Mouse (Mus musculus) cerebellum, postnatal 4 days (tissue): ENCODE results near the gene Capg.

ENCODE experiments used
- DNase-seq, 2 experiments: peaks; one replicate each; pipeline ENCODE4 v3.0.0; 2022; ENCODE audit warnings: low spot score in 2 of 2, mixed read lengths in 1 of 2

Capg gene

DNA sequence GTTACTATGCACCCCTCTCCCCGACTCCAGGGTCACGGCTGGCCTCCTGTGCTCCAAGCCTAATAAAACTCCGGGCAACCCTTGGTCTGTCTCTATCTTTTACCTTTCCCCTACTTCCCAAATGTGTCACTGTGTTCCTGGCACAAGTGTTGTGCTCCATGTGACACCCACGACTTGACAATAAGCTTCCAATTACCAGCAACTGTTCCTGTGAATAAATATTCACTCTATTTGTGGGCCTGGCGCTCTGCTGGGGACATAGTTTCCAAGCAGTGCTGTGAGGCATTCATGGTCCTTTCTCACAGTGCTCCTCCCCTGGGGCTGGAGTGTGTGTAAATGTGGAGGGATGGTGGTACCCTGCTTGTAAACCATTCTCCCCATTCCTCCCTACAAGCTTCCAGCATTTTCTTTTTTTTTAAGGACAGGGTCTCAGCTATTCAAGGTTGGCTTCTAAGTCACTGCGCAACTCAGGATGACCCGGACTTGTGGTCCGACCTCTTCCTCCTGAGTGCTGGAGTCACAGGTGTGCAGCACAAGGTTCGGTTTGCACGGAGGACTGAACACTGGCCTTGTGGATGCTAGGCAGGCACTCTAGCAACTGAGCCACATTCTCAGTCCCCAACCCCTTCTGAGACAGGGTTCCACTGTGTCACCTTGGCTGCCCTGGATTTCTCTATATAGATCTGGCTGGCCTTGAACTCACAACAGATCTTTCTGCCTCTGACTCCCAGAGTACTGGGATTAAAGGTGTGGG, 26.6 kb downstream of the Capg start:
- no peak for DNase-seq

GRCm38 (mm10) chr6:72571826-72572225, 27.6 kb downstream of the Capg start:
- DNase-seq: no peak

DNA sequence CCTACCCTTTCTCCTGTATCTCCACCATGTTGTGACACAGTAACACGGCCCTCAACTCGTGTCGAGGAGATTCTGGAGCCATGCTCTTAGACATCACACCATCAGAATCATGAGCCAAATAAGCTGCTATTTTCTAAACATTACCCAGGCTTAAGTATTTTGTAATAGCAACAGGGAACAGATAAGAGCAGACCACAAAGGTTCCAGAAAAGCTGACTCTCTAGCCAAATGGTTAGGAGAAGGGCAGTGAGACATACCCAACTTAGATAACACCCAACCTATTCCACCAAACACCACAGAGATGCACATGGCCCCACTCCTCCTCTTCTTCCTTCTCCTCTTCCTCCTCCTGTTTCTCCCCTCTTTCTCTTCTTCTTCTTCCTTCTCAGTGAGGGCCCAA, 31.9 kb downstream of the Capg start:
- DNase-seq: no peak

DNA sequence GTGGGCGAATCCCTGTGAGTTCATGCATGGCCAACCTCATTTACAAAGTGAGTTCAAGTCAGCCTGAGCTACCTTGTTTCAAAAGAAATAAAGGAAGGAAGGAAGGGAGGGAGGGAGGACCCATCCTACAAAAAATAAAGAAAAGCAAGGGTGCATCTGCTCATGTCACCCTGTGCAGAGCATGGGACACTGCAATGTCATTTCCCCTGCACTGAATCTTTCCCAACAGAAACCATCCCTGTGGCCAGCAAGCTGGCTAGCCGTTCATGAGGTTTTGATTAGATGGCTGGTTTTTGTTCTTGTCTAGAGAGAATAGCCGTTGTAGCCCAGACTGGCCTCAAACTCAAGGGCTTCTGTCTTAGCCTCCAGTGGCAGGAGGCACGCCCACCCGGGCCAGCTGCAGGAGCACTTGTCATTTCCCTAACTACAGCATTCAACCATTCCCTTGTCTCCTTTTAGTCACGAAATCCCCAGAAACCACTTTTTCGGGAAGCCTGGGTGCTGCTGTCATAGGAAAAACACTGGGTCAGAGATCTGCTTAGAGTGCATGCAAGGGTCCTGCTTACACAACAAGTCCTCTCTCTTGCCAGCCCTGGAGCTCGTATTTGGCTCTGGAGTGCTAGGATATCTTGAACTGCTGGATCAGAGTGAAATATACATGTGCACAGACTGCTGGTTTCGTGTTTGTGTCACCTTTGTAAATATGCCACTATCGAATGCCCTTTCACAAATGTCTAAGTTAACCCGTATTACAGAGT, 37.6 kb downstream of the Capg start:
- no peak for DNase-seq

- DNase-seq: no peak
Measured at GRCm38 (mm10) chr6:72583211-72583839, 39.1 kb downstream of the Capg start.

GRCm38 (mm10) chr6:72584154-72584553, 40.0 kb downstream of the Capg start:
- DNase-seq: no peak

DNA sequence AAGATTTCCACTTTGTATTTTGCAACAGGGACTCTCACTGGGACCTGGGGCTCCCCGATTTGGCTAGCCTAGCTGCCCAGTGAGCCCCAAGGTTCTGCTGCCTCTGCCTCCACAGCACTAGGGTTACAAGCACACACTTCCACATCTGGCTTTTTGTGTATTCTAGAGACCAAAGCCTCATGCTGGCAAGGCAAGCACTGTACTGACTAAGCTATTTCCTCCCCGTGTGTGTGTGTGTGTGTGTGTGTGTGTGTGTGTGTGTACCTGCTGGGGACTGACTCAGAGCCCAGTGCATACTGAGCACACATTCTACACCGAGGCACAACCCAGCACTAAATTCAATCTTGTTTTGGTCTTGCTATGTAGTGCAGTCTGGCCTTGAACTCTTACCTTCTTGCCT, 42.5 kb downstream of the Capg start:
- no peak for DNase-seq

DNA sequence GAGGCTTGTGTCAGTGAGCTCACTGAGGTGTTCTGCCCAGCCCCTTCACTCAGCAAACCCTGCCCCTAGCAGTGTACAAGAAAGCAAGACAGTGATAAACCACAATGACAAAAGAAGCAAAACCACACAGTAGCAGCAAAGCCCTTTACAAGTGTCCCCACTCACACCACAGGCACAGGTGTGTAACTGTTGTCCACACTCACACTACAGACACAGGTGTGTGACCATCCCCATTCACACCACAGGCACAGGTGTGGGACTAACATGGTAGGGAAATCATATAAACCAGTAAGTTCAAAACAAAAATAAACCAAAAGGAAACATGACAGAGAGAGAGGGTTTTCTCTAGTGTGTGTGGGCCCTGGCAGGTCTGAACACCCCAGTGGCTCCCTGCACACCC, 44.1 kb downstream of the Capg start:
- DNase-seq: no peak

DNA sequence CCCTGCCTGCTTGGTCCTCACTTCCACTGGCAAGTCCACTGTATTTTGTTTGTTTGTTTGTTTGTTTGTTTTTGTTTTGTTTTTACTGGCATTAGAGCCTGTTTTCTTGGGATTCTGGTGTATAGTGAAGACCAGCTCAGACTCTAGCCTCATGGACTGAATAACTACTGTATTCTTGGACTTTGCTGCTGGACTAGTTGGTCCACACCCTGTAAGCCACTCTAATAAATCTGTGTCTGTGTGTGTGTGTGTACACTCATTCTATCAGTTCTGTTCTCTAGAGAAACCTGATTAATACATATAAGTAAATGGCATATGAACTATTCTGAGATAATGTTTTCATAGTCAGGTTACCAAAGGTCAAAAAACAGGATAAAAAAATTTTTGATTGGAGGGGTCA, 45.9 kb downstream of the Capg start:
- DNase-seq: no peak

DNA sequence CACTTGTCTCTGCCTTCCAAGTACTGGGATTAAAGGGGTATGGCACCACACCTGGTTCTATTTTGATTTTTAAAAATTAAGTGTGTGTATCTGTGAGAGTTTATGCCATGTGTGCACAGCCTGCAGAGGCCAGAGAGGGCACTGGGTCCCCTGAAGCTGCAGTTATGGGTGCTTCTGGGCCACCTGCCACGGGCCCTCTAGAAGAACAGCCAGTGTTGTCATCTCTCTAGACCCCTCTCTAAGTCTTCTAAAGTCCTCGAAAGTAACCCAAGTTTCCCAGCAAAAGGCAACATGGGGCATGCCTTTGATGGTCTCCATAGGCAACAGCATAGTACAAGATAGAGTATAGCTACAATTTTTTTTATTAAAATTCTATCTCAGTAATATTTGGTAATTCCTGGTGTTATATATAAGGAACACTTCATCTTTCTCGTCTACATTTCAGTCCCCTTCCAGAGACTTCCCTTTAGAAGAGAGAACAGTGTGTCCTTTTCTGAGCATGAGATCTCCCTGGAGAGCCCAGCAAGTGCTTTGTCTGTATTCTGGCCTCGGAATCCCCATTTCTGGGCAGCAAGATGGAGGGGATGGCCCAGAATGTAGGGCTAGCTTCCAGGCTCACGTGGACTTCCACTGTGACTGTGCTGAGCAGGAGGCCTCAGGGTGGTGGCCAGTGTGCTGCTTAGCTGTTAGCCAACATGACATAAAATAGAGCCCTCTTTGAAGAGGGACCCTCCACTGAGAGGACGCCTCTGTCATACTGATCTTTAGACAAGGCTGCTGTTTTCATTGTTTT, 49.0 kb downstream of the Capg start:
- DNase-seq: no peak

DNA sequence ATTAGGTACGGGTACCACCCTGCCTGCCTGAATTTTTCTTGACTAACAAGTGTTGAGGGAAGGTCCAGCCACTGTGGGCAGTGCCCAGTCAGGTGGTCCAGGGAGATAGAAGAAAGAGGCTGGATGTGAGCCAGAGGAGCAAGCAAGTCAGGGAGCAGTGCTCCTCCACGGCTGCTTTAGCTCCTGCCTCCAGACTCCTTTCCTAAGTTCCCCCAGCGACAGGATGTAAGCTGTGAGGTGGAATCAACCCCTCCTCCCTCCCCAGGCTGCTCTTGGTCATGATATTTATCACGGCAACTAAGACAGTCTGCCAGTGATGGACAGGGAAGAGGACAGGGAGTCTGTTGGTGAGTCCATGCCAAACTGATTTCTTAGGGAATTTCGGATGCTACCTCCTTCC, 49.7 kb downstream of the Capg start:
- no peak for DNase-seq

- no peak for DNase-seq
Measured at GRCm38 (mm10) chr6:72597083-72597874, 53.1 kb downstream of the Capg start.

GRCm38 (mm10) chr6:72597956-72598753, 54.0 kb downstream of the Capg start, which contains the start of the genes Elmod3 and Retsat:
Elmod3 (minus strand) TSS chr6:72598413.
Retsat (plus strand) TSS chr6:72598475.
- DNase-seq: peak; percentile 63 to 80

- peak in 1 of 2 experiments; percentile 37 for DNase-seq
Measured at GRCm38 (mm10) chr6:72598791-72599557, 54.8 kb downstream of the Capg start.

DNA sequence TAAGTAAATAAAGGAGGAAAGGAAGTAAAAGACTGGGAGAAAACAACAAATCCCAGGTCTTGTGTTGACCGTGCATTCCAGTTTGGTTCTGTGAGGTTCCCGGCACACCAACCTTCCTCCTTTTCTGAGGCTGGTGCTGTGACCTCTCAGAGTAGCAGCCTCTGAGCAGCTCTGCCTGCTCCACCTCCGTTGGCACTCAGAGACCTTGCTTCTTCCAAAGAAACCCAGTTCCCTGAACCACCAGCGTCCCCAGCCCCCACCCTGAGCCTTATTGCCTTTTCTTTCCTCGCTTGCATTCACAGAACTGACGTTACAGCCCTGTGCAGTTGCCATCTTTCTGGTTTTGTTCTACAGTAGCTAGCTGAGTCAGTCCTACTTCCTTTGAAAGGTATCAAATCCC, 56.0 kb downstream of the Capg start:
- no peak for DNase-seq

- DNase-seq: no peak
Measured at GRCm38 (mm10) chr6:72600771-72601170, 56.6 kb downstream of the Capg start.

GRCm38 (mm10) chr6:72601732-72602131, 57.5 kb downstream of the Capg start:
- peak; percentile 52 to 85 for DNase-seq

DNA sequence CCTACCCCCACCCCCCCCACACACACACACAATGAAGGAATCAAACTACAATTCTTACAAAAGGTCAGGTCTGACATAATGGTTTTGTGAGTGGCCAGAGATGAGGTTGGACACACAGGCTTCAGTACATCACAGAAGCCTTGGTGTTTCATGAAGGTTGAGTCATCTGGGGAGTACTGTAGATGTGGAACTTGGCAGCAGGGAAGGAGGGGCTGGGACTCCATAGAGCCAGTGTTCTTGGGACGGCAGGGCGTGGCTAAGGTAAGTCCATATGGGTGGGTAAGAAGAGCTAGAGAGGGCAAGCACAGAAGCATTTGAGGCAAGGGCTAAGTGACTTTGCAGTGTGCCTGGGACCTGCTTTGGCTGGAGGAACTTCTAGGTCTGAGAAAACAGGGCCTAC, 59.9 kb downstream of the Capg start:
- no peak for DNase-seq

- DNase-seq: no peak
Measured at GRCm38 (mm10) chr6:72607060-72607459, 62.9 kb downstream of the Capg start.
